Mouse (Mus musculus): ENCODE data around the gene Cotl1.

- TF ChIP-seq CTCF (conservative IDR thresholded peaks at IDR 0.05; ENCODE audit: insufficient read depth, insufficient read length, low read depth, low read length) = no peak
- no peak for TF ChIP-seq POLR2A (IDR thresholded peaks at IDR 0.05; ENCODE audit: low read depth, low read length)
Measured at GRCm38 (mm10) chr8:119836831-119837230, 3.5 kb downstream of the Cotl1 start.

Data from kidney, adult 2 months (tissue).